In the genomic region with DNA sequence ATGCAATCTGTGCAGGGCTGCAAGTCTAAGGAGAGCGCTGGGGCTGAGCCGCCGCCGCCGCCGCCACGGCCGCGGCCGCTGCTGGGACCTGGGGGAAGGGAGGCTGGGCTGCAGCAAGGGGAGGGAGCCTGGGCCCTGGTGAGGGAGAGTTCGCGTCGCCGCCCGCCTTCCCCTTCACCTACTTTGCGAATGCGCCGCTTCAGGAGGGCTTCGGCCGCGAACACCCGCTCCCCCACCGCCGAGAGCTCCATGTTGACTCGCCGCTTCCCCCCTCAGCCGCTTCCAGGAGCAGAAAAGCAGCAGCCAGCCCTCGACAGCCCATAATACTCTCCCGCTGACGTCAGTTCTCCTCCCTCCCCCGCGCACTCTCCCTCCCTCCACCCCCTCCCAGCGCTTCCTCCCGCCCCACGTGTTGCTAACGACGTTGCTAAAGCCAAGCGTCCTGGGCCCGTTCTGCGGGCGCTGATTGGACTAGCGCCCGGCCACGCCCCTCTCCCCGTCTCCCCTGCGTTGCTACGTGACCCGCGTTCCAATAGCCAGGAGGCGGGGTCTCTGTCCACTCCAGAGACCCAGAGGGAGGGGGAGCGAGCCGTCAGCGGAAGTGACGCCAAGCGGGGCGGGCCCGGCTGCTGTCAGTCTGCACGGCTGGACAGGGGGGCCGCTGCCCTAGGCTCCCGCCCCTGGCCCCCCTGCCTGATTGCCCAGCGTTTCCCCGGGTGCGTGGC, we compare ENCODE assay signal across 8 mouse cellular contexts. TPM values are rescaled to one million over a fixed set of nuclear protein-coding genes. Genes with fewer than 3 reads are reported as not detected.
DNase-seq lines count a peak whose midpoint lies in the region; ATAC-seq and TF ChIP-seq lines count a peak whose summit lies in the region.

A gene (minus strand): TSS at position 370 of the 725 bp plus-strand sequence.

- peaks cover 89% of the 10 kb centered on the region for H3K27me3 ChIP-seq in heart, embryonic 10.5 days (ENCODE audit: insufficient read depth, poor library complexity, severe bottlenecking)
- peaks cover 87% of the 10 kb centered on the region for H3K27me3 ChIP-seq in kidney, embryonic 15.5 days

- no peaks in the 10 kb centered on the region for H3K9me3 ChIP-seq in heart, embryonic 10.5 days
- H3K9me3 ChIP-seq in kidney, embryonic 15.5 days (replicated peaks) = no peaks in the 10 kb centered on the region

- no peak for TF ChIP-seq CTCF in bone marrow macrophage, adult 2 months (IDR thresholded peaks at IDR 0.05; ENCODE audit: low read depth, low read length)
- no peak for TF ChIP-seq CTCF in embryonic fibroblast, embryonic 13.5 days (IDR thresholded peaks at IDR 0.05; ENCODE audit: borderline replicate concordance, insufficient read depth, low read length)

- peak; percentile 92 for ATAC-seq in kidney, embryonic 15.5 days (replicated peaks; ENCODE audit: low FRiP score)
- ATAC-seq in monocyte, adult 5-6 weeks (replicated peaks; ENCODE audit: insufficient number of reproducible peaks, low FRiP score, low TSS enrichment, poor library complexity, severe bottlenecking) = peak; percentile 91

- peaks cover 10% of the 10 kb centered on the region for H3K36me3 ChIP-seq in heart, embryonic 10.5 days
- H3K36me3 ChIP-seq in kidney, embryonic 15.5 days = peaks cover 9% of the 10 kb centered on the region

- peak within 1 kb of the TSS; percentile 80 for H3K4me3 ChIP-seq in bone marrow macrophage, adult 2 months (ENCODE audit: insufficient read depth, low read length)
- H3K4me3 ChIP-seq in embryonic fibroblast, embryonic 13.5 days (ENCODE audit: insufficient read depth, low read length) = peak within 1 kb of the TSS; percentile 73
- H3K4me3 ChIP-seq in heart, embryonic 10.5 days = peak within 1 kb of the TSS; percentile 84
- peak within 1 kb of the TSS; percentile 83 for H3K4me3 ChIP-seq in kidney, embryonic 15.5 days (replicated peaks)

- H3K4me1 ChIP-seq in bone marrow macrophage, adult 2 months (ENCODE audit: control insufficient read depth, insufficient read depth, low read length) = peaks cover 12% of the 10 kb centered on the region
- H3K4me1 ChIP-seq in embryonic fibroblast, embryonic 13.5 days (ENCODE audit: control insufficient read depth, insufficient read depth, low read length) = peaks cover 3% of the 10 kb centered on the region; the same call in 1 of the 2 replicates
- H3K4me1 ChIP-seq in heart, embryonic 10.5 days = peaks cover 79% of the 10 kb centered on the region
- H3K4me1 ChIP-seq in kidney, embryonic 15.5 days = peaks cover 84% of the 10 kb centered on the region

- WGBS in heart, embryonic 10.5 days = 0% methylated on average over 59 of the region's 63 CpGs
- under 1% methylated on average over 62 of the region's 63 CpGs for WGBS in kidney, embryonic 15.5 days

- peak within 1 kb of the TSS; percentile 42 for H3K27ac ChIP-seq in bone marrow macrophage, adult 2 months (ENCODE audit: insufficient read depth, low read depth, low read length)
- H3K27ac ChIP-seq in embryonic fibroblast, embryonic 13.5 days (ENCODE audit: insufficient read depth, low read length) = peak within 1 kb of the TSS; percentile 44; the same call in 1 of the 2 replicates
- H3K27ac ChIP-seq in heart, embryonic 10.5 days = peak within 1 kb of the TSS; percentile 94
- peak within 1 kb of the TSS; percentile 83 for H3K27ac ChIP-seq in kidney, embryonic 15.5 days

- H3K9ac ChIP-seq in kidney, embryonic 15.5 days = peak within 1 kb of the TSS; percentile 85

- peak; percentile 53; the same call in 1 of the 2 replicates for TF ChIP-seq POLR2A in bone marrow macrophage, adult 2 months (IDR thresholded peaks at IDR 0.05; ENCODE audit: borderline replicate concordance, low read depth, low read length)
- TF ChIP-seq POLR2A in embryonic fibroblast, embryonic 13.5 days (IDR thresholded peaks at IDR 0.05; ENCODE audit: low read depth, low read length) = peak; percentile 94

- DNase-seq in A20 (ENCODE audit: low read depth, low spot score) = peak; percentile 100
- peak; percentile 100 for DNase-seq in heart, embryonic 10.5 days (ENCODE audit: low spot score)
- DNase-seq in liver = peak; percentile 95
- DNase-seq in spleen, postnatal 4 days (ENCODE audit: low spot score in 2 of 2) = peak; percentile 94 to 95

- peak within 1 kb of the TSS; percentile 96 for H3K4me2 ChIP-seq in kidney, embryonic 15.5 days

RNA-seq across cellular contexts. Expression of the gene that starts here (rescaled TPM):
- 6.2 and 9.5 TPM in 2 replicates for polyA plus RNA-seq in bone marrow macrophage, adult 2 months (2012; ENCODE audit: insufficient read depth, insufficient read length, missing spikeins)
- 3.9 and 4.2 TPM in 2 replicates for polyA plus RNA-seq in embryonic fibroblast, embryonic 13.5 days (2011; ENCODE audit: insufficient read length, low read depth, missing spikeins)
- polyA plus RNA-seq in heart, embryonic 10.5 days (2016; fragmentation: Nextera tagmentation; extraction: Ambion mirVana) = 9.1 and 9.7 TPM in 2 replicates
- polyA plus RNA-seq in kidney, embryonic 15.5 days (2015; fragmentation: Nextera tagmentation; extraction: Ambion mirVana) = 9.8 and 10.3 TPM in 2 replicates
- 2.7 to 7.3 TPM (median 4.7 TPM) in 3 replicates for total RNA-seq in monocyte, adult 5-6 weeks (2017)

Comparison
In these comparisons a context has a peak if more than half of its experiments do, and no peak if none do; other contexts are left out.
1. Peak in every context shown above with its lines: DNase-seq, ATAC-seq, H3K4me3 ChIP-seq and H3K27ac ChIP-seq.
2. H3K27ac ChIP-seq: peak in every context shown above with its lines; median percentile 94 in heart, embryonic 10.5 days; 83 in kidney, embryonic 15.5 days; 44 in embryonic fibroblast, embryonic 13.5 days; 42 in bone marrow macrophage, adult 2 months.